Mouse (Mus musculus) forebrain, embryonic 12.5 days (tissue): ENCODE data around the gene Arhgap1. TPM values are rescaled to one million over a fixed set of nuclear protein-coding genes. Genes with fewer than 3 reads are reported as not detected.

Experiments used
- ATAC-seq: fragments of 200-750 bp; cut with Nextera tagmentation; 2 replicates; pipeline ENCODE4 v1.8.0; 2017; ENCODE audit warnings: moderate TSS enrichment; ENCODE audit not compliant: low FRiP score
- H3K27ac ChIP-seq: fragments of 300-500 bp; sonication (generic); 2 replicates; pipeline ENCODE4 v1.5.1; 2016; ENCODE audit warnings: mild to moderate bottlenecking
- H3K27me3 ChIP-seq: fragments of 300-500 bp; sonication (generic); 2 replicates; pipeline ENCODE4 v1.6.1; 2016; ENCODE audit warnings: mild to moderate bottlenecking
- H3K36me3 ChIP-seq: fragments of 300-500 bp; sonication (generic); replicated peaks from 2 replicates; pipeline ENCODE4 v1.6.1; 2016; ENCODE audit warnings: mild to moderate bottlenecking
- H3K4me1 ChIP-seq: fragments of 300-500 bp; sonication (generic); 2 replicates; pipeline ENCODE4 v1.6.1; 2016
- H3K4me2 ChIP-seq: fragments of 300-500 bp; sonication (generic); 2 replicates; pipeline ENCODE4 v1.6.1; 2016; ENCODE audit warnings: mild to moderate bottlenecking, moderate library complexity
- H3K4me3 ChIP-seq: fragments of 300-500 bp; sonication (generic); replicated peaks from 2 replicates; pipeline ENCODE4 v1.5.1; 2016; ENCODE audit warnings: mild to moderate bottlenecking
- H3K9ac ChIP-seq: fragments of 300-500 bp; sonication (generic); 2 replicates; pipeline ENCODE4 v1.6.1; 2016; ENCODE audit warnings: mild to moderate bottlenecking
- H3K9me3 ChIP-seq: fragments of 300-500 bp; sonication (generic); 2 replicates; pipeline ENCODE4 v1.6.1; 2016
- WGBS: fragments of 180-500 bp; shearing (Covaris S2); methylation state at CpG from one replicate; pipeline ENCODE4 v1.1.7; 2016; 5-methylcytosine and 5-hydroxymethylcytosine counted together
- polyA plus RNA-seq: library from polyadenylated mRNA; unstranded; fragments of >200 nt; fragmentation: Nextera tagmentation; extraction: Ambion mirVana; gene quantifications from 2 replicates; pipeline ENCODE4 v1.2.1, GENCODE M21; 2016

The Arhgap1 gene
- polyA plus RNA-seq, 1 experiment from 2014 or later, result 71.0 TPM

DNA sequence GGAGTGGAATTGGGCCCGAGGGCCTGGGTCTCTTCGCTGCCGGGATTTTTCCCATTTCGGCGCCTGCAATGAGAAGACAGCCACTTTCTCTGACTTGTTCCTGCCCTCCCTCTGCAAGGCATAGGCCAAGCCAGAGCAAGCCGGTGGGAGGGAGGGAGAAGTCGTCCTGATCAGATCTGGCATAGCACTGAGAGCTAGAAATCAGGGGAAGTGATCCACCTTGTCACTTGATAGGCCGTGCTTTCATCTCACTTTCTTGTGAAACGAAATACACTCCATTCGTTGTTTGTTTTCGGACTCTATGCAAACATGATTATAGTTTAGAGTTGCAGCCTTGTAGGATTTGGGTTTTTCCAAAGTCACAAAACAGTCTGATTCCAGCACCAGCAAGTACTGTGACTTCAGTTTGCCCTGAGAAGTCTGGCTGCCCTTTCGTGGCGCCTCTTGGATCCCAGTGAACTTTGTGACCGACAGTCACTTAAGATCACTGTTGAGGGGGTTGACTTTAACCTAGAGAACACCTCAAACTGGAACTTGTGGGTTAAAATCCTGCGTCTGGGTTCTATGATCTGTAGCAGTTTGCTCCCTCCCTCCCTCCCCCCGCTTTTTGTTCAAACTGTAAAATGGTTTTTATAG lies 818 bp downstream of the Arhgap1 start:
- WGBS, result 18% methylated on average over 16 of the region's 16 CpGs
- H3K27me3 ChIP-seq, result no peaks in the 10 kb centered on the region
- H3K27ac ChIP-seq, result peak overlapping the region; percentile 74
- H3K4me3 ChIP-seq, result peak overlapping the region; percentile 82
- H3K4me2 ChIP-seq, result peak overlapping the region; percentile 96
- peaks cover 44% of the 10 kb centered on the region for H3K36me3 ChIP-seq
- H3K9me3 ChIP-seq, result no peaks in the 10 kb centered on the region
- peaks cover 33% of the 10 kb centered on the region for H3K4me1 ChIP-seq
- ATAC-seq, result peak; percentile 16
- peak overlapping the region; percentile 73 for H3K9ac ChIP-seq

DNA sequence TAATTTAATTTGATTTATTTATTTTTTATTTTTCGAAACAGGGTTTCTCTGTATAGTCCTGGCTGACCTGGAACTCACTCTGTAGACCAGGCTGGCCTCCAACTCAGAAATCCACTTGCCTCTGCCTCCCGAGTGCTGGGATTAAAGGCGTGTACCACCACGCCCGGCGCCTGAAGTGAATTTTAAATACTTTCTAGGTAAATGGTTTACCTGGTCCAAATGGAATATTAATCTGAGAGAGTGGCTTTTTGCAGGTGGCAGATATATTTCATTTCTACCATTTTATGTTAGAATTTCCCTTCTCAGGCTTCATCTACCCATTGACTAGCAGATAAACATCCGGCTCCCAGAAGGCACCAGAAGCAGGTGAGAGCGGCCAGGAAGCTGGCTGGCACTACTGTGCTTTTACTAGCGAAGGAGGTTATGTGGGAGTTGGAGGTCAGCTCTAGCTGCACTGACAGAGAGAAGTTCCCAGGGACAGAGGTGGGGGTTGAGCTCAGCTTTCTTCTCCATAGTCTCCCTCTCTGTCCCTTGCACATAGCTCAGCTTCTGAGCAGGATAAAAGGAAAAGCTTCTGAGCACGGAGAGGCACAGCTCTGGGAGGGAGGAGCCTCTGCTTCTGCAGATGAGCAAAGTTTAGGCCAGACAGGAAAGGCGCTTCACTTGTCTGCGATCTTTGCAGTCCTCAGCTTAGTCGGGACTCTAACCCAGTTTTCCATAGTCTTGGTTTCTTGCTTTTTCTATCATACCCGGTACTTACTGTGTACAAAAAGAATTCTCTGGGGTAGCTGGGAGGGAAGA lies 2.0 kb downstream of the Arhgap1 start:
- Histone ChIP-seq H3K9me3 (no peaks in the 10 kb centered on the region), H3K36me3 (peaks cover 44% of the 10 kb centered on the region)
- WGBS, result 89% methylated on average over 14 of the region's 14 CpGs

DNA sequence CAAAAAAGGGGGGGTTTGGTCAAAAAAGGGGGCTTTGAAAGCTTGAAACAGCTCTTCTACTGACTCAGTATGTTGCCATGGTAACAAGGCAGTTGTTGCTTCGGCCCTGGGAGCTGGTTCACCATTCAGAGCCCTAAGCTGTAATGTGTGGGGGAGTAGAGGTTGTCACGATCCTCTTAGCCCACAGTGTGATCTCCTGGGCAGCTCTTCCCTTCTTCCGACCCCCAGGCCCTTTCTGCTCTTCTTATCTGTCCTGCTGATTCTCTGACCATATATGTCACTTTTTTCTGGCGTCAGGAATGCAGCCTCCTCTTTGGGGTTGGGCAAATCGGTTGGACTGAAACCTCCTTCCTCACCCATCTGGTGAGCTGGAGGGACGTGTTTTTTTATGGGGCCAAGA lies 3.2 kb downstream of the Arhgap1 start:
- Histone ChIP-seq H3K27me3 (no peaks in the 10 kb centered on the region), H3K9me3 (no peaks in the 10 kb centered on the region), H3K4me2 (no peak overlapping the region), H3K4me3 (no peak overlapping the region), H3K4me1 (peaks cover 29% of the 10 kb centered on the region), H3K9ac (no peak overlapping the region), H3K36me3 (peaks cover 44% of the 10 kb centered on the region), H3K27ac (no peak overlapping the region)
- no peak for ATAC-seq
- 57% methylated on average over 6 of the region's 6 CpGs for WGBS

More for the DNA sequence above, 2.0 kb downstream of the Arhgap1 start:
- Histone ChIP-seq H3K4me3 (no peak overlapping the region), H3K27me3 (no peaks in the 10 kb centered on the region), H3K27ac (no peak overlapping the region), H3K4me2 (no peak overlapping the region), H3K9ac (no peak overlapping the region), H3K4me1 (peaks cover 33% of the 10 kb centered on the region)
- ATAC-seq, result no peak

- peaks cover 48% of the 10 kb centered on the region for H3K36me3 ChIP-seq
Measured at GRCm38 (mm10) chr2:91655388-91655787, 5.7 kb downstream of the Arhgap1 start.

DNA sequence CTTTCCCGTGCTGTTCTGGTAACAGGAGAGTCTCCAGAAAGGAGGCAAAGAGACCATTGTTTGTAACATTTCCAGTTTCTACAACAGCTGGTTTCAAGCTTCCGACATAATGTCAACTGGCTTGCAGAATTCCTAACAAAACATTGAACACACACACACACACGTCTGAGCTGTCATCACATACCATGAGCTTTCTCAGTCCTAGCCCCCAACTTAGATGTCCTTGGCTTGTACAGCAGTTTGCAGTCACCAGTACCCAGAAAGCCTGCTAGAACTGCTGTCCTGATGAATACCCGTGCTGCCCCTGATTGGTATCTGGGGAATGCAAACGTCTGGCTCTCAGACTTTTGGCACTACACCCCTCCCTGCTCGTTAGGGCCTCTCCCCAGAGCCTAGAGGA lies 6.2 kb downstream of the Arhgap1 start:
- ATAC-seq, result no peak
- WGBS, result 79% methylated on average over 6 of the region's 6 CpGs
- no peak overlapping the region for H3K27ac ChIP-seq
- no peak overlapping the region for H3K9ac ChIP-seq
- H3K4me2 ChIP-seq, result no peak overlapping the region
- peaks cover 16% of the 10 kb centered on the region for H3K4me1 ChIP-seq
- H3K4me3 ChIP-seq, result no peak overlapping the region
- H3K27me3 ChIP-seq, result no peaks in the 10 kb centered on the region
- no peaks in the 10 kb centered on the region for H3K9me3 ChIP-seq
- peaks cover 48% of the 10 kb centered on the region for H3K36me3 ChIP-seq

More at GRCm38 (mm10) chr2:91655388-91655787, 5.7 kb downstream of the Arhgap1 start:
- H3K9me3 ChIP-seq, result no peaks in the 10 kb centered on the region
- no peak for ATAC-seq
- H3K9ac ChIP-seq, result no peak overlapping the region
- peaks cover 20% of the 10 kb centered on the region for H3K4me1 ChIP-seq
- H3K4me2 ChIP-seq, result no peak overlapping the region
- WGBS, result 91% methylated on average over 5 of the region's 5 CpGs
- no peaks in the 10 kb centered on the region for H3K27me3 ChIP-seq
- H3K4me3 ChIP-seq, result no peak overlapping the region
- no peak overlapping the region for H3K27ac ChIP-seq

DNA sequence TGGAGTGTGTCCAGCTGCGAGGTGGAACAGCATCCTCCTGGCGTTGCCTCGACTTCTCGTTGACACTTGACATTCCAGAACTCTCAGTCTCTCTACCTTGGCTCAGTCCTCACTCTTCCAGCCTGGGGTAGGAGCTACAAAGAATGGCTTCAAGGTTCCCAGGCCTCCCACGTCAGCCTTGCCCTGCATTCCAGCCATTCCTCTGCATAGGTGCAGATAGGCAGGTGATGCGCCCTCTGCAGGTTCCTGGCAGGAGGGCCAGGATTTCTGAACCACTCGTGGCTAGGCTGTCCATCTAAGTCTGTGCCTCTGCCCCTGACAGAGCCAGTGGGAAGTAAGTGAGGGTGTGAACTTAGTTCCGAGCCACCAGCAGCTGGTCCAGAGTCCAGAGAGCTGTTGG lies 7.1 kb downstream of the Arhgap1 start:
- H3K36me3 ChIP-seq, result peaks cover 51% of the 10 kb centered on the region
- WGBS, result 74% methylated on average over 8 of the region's 8 CpGs
- H3K9ac ChIP-seq, result no peak overlapping the region
- H3K27me3 ChIP-seq, result no peaks in the 10 kb centered on the region
- H3K9me3 ChIP-seq, result no peaks in the 10 kb centered on the region
- no peak overlapping the region for H3K4me2 ChIP-seq
- H3K4me3 ChIP-seq, result no peak overlapping the region
- ATAC-seq, result no peak
- H3K27ac ChIP-seq, result no peak overlapping the region
- peaks cover 10% of the 10 kb centered on the region for H3K4me1 ChIP-seq

DNA sequence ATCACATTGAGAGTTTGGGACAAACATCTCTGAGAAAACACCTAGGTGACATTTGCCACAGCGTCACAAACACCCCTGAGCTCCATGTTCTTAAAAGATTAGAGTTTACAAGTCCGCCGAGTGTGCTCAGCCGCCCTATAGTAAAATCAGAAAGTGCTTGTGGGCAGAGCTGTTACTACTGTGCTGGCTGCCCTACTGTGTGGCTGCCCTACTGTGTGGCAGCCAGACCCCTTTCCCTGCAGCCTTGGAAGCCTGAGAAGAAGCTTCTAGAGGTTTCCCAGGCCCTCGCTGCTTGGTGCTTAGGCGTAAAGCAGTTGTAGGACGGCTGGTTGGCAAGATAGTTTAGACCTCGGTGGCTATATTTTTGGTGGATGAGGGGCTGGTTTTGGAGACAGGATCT lies 10.0 kb downstream of the Arhgap1 start:
- WGBS, result 96% methylated on average over 8 of the region's 8 CpGs

DNA sequence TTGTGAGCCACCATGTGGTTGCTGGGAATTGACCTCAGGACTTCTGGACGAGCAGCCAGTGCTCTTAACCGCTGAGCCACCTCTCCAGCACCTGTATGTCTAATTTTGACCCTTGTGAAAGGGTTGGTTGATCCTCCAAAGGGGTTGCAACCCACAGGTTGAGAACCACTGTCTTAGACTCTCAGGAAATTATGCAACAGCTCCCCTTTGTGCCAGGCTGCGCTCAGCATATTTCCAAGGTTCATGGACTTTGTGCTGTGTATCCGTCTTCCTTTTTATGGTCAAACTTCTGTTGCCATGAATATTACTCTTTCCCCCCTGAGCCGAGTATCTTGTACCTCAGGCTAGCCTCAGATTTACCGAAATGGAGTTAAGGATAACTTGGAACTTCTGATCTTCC lies 11.3 kb downstream of the Arhgap1 start:
- Histone ChIP-seq H3K9me3 (no peaks in the 10 kb centered on the region), H3K4me1 (no peaks in the 10 kb centered on the region), H3K4me3 (no peak overlapping the region), H3K9ac (no peak overlapping the region), H3K27ac (no peak overlapping the region), H3K27me3 (no peaks in the 10 kb centered on the region), H3K36me3 (peaks cover 60% of the 10 kb centered on the region), H3K4me2 (no peak overlapping the region)
- WGBS, result 91% methylated on average over 6 of the region's 6 CpGs
- ATAC-seq, result no peak

More for the DNA sequence above, 10.0 kb downstream of the Arhgap1 start:
- Histone ChIP-seq H3K9me3 (no peaks in the 10 kb centered on the region), H3K36me3 (peaks cover 66% of the 10 kb centered on the region), H3K4me1 (no peaks in the 10 kb centered on the region), H3K27me3 (no peaks in the 10 kb centered on the region), H3K4me2 (no peak overlapping the region), H3K27ac (no peak overlapping the region), H3K9ac (no peak overlapping the region), H3K4me3 (no peak overlapping the region)
- no peak for ATAC-seq

DNA sequence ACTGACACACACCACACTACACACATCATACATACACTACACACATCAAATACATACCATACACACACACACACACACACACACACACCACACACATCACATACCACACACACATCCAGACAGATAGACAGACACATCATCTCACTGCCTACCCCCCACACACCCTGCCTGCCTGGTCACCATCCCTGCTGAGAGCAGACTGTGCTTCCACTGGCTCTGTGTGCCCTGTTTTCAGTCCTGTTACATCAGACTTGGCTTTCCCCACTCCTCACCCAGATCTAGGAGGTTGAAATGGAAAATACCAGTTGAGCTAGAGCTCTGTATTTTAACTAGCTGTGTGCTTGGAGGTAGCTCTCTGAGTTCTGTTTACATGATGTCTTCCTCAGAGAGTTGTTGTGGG lies 15.1 kb downstream of the Arhgap1 start:
- Histone ChIP-seq H3K27ac (no peak overlapping the region), H3K4me2 (no peak overlapping the region), H3K27me3 (no peaks in the 10 kb centered on the region), H3K4me3 (no peak overlapping the region), H3K9me3 (no peaks in the 10 kb centered on the region), H3K36me3 (peaks cover 64% of the 10 kb centered on the region), H3K4me1 (no peaks in the 10 kb centered on the region), H3K9ac (no peak overlapping the region)
- no peak for ATAC-seq

DNA sequence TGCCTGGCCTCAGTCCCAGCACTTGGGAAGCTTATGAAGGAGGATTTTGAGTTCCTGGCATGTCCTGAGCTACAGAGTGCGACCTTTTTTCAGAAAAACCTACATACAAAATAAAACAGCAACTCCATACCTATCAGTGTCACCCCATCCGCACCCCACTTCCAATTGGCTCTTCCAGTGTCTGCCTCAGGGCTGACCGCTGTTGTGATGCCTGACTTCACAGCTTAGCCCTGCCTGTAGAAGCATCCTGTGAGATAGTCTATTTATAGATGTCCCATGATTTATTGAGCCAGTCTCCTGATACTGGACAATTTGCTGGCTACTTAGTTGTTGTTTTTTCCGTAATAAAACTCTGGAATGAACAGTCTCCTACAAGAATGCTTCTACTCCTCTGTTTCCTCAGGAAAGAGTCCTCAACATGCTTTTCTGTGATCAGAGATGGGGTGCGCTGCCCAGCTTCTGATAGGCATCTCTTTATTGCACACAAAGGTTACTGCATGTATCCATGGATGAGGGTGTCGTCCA lies 16.8 kb downstream of the Arhgap1 start:
- peaks cover 77% of the 10 kb centered on the region for H3K36me3 ChIP-seq
- H3K4me1 ChIP-seq, result no peaks in the 10 kb centered on the region
- no peak overlapping the region for H3K4me3 ChIP-seq
- H3K27me3 ChIP-seq, result no peaks in the 10 kb centered on the region
- no peak overlapping the region for H3K9ac ChIP-seq
- no peak overlapping the region for H3K27ac ChIP-seq
- no peak overlapping the region for H3K4me2 ChIP-seq
- WGBS, result 95% methylated on average over 6 of the region's 6 CpGs
- no peaks in the 10 kb centered on the region for H3K9me3 ChIP-seq
- no peak for ATAC-seq

- Histone ChIP-seq H3K36me3 (peaks cover 82% of the 10 kb centered on the region), H3K9me3 (no peaks in the 10 kb centered on the region), H3K4me3 (no peak overlapping the region), H3K27me3 (no peaks in the 10 kb centered on the region), H3K9ac (no peak overlapping the region), H3K27ac (no peak overlapping the region), H3K4me1 (no peaks in the 10 kb centered on the region), H3K4me2 (no peak overlapping the region)
- WGBS, result 77% methylated on average over 2 of the region's 2 CpGs
- ATAC-seq, result no peak
Measured at GRCm38 (mm10) chr2:91667747-91668146, 18.1 kb downstream of the Arhgap1 start.

DNA sequence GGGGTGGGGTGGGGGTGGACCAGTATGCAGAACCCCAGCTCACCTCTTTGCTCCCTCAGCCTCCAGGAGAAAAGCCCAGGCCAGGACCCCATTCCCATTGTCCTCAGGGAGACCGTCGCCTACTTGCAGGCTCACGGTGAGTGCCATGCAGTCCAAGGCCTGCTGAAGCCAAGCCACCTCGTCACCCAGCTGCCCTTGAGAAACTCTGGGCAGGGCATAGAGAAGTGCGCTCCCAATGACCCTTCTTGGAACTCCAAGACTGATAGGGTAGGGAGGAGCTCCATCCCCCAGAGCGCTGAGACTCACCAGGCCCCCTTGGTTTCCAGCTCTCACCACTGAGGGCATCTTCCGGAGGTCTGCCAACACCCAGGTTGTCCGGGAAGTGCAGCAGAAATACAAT lies 19.7 kb downstream of the Arhgap1 start:
- H3K27ac ChIP-seq, result no peak overlapping the region
- H3K9ac ChIP-seq, result no peak overlapping the region
- no peaks in the 10 kb centered on the region for H3K4me1 ChIP-seq
- WGBS, result 89% methylated on average over 8 of the region's 8 CpGs
- H3K4me2 ChIP-seq, result no peak overlapping the region
- no peak for ATAC-seq
- peaks cover 78% of the 10 kb centered on the region for H3K36me3 ChIP-seq
- no peaks in the 10 kb centered on the region for H3K27me3 ChIP-seq
- H3K4me3 ChIP-seq, result no peak overlapping the region
- no peaks in the 10 kb centered on the region for H3K9me3 ChIP-seq

DNA sequence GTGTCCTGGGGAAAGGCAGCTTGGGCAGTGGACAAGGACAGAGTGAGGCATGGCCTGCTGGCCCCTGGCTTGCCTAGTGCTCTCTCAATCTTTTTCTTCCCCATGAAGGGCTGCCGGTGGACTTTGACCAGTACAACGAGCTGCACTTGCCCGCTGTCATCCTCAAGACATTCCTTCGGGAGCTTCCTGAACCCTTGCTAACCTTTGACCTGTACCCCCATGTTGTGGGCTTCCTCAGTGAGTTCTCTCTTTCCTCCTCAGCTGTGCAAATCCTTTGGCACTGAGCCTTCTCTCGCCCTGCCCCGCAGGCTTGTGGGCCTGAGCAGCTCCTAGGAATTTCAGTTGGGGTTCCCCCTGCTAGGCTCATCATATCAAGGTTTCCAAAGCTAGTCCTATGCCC lies 20.4 kb downstream of the Arhgap1 start:
- no peaks in the 10 kb centered on the region for H3K27me3 ChIP-seq
- H3K9ac ChIP-seq, result no peak overlapping the region
- 92% methylated on average over 6 of the region's 6 CpGs for WGBS
- H3K4me2 ChIP-seq, result no peak overlapping the region
- H3K4me1 ChIP-seq, result no peaks in the 10 kb centered on the region
- no peaks in the 10 kb centered on the region for H3K9me3 ChIP-seq
- no peak for ATAC-seq
- H3K36me3 ChIP-seq, result peaks cover 79% of the 10 kb centered on the region
- H3K27ac ChIP-seq, result no peak overlapping the region
- H3K4me3 ChIP-seq, result no peak overlapping the region
